Mouse (Mus musculus) cerebellum, adult 8-10 months (tissue): ENCODE measurements around the gene Rtl1.
A peak's percentile ranks its signal among the peaks of the same experiment; 100 is the strongest.

Experiments used
- DNase-seq: peaks from one replicate; pipeline ENCODE4 v3.0.0; 2022

Gene Rtl1

GRCm38 (mm10) chr12:109600230-109600629 lies at the start of gene Rtl1:
Rtl1 (minus strand) TSS chr12:109600330.
- no peak for DNase-seq

GRCm38 (mm10) chr12:109640560-109641167 lies 40.5 kb upstream of the Rtl1 start:
- no peak for DNase-seq

- no peak for DNase-seq
These were observed 31.9 kb upstream of the Rtl1 start for GRCm38 (mm10) chr12:109632035-109632434.

GRCm38 (mm10) chr12:109628887-109629286 lies 28.8 kb upstream of the Rtl1 start:
- no peak for DNase-seq

GRCm38 (mm10) chr12:109626910-109627309 lies 26.8 kb upstream of the Rtl1 start:
- no peak for DNase-seq

- no peak for DNase-seq
These were observed 20.1 kb upstream of the Rtl1 start for GRCm38 (mm10) chr12:109620196-109620595.

GRCm38 (mm10) chr12:109617993-109618392 lies 17.9 kb upstream of the Rtl1 start:
- DNase-seq, result no peak

GRCm38 (mm10) chr12:109617126-109617525 lies 17.0 kb upstream of the Rtl1 start:
- DNase-seq, result no peak

GRCm38 (mm10) chr12:109615371-109615770 lies 15.2 kb upstream of the Rtl1 start:
- no peak for DNase-seq

GRCm38 (mm10) chr12:109614416-109614815 lies 14.3 kb upstream of the Rtl1 start:
- no peak for DNase-seq

- DNase-seq, result no peak
These were observed 12.6 kb upstream of the Rtl1 start for GRCm38 (mm10) chr12:109612392-109613385.

GRCm38 (mm10) chr12:109608576-109609440 lies 8.7 kb upstream of the Rtl1 start:
- no peak for DNase-seq

- DNase-seq, result no peak
These were observed 7.8 kb upstream of the Rtl1 start for GRCm38 (mm10) chr12:109607953-109608352.

- no peak for DNase-seq
These were observed 7.1 kb upstream of the Rtl1 start for GRCm38 (mm10) chr12:109607191-109607590.

- DNase-seq, result no peak
These were observed 5.0 kb upstream of the Rtl1 start for GRCm38 (mm10) chr12:109604982-109605721.

GRCm38 (mm10) chr12:109598551-109599250 lies 1.4 kb downstream of the Rtl1 start:
- no peak for DNase-seq

GRCm38 (mm10) chr12:109596726-109597125 lies 3.4 kb downstream of the Rtl1 start:
- no peak for DNase-seq

- DNase-seq, result no peak
These were observed 3.9 kb downstream of the Rtl1 start for GRCm38 (mm10) chr12:109596232-109596631.

- DNase-seq, result peak; percentile 70
These were observed 4.4 kb downstream of the Rtl1 start for GRCm38 (mm10) chr12:109595753-109596152.

- DNase-seq, result no peak
These were observed 5.2 kb downstream of the Rtl1 start for GRCm38 (mm10) chr12:109594961-109595360.

- no peak for DNase-seq
These were observed 17.9 kb downstream of the Rtl1 start for GRCm38 (mm10) chr12:109582185-109582584.

- no peak for DNase-seq
These were observed 27.9 kb downstream of the Rtl1 start for GRCm38 (mm10) chr12:109572259-109572658.
